Mouse (Mus musculus): ENCODE results near the gene Eps15l1. TPM values are rescaled to one million over a fixed set of nuclear protein-coding genes. Genes with fewer than 3 reads are reported as not detected.

Gene Eps15l1
- polyA plus RNA-seq, 1 experiment = 22.8 TPM

GRCm38 (mm10) chr8:72464211-72464610 lies 43.0 kb upstream of the Eps15l1 start:
- Histone ChIP-seq H3K27me3 (ENCODE audit: control insufficient read depth, insufficient read depth, insufficient read length) (no peaks in the 10 kb centered on the region), H3K4me2 (ENCODE audit: low read depth) (no peak overlapping the region), H3K79me2 (ENCODE audit: control insufficient read depth, insufficient read depth) (no peaks in the 10 kb centered on the region), H3K36me3 (ENCODE audit: control insufficient read depth, insufficient read depth) (peaks cover 29% of the 10 kb centered on the region), H3K4me3 (no peak overlapping the region), H3ac (ENCODE audit: control insufficient read depth, insufficient read length) (no peak overlapping the region)
- no peak for TF ChIP-seq TCF12 (IDR thresholded peaks at IDR 0.05; ENCODE audit: insufficient read depth, poor library complexity, severe bottlenecking)
- no peak for TF ChIP-seq MYOD1 (IDR thresholded peaks at IDR 0.05; ENCODE audit: control insufficient read depth in 1 of 3, insufficient read length in 2 of 3, low read depth in 2 of 3)
- TF ChIP-seq MYOG (IDR thresholded peaks at IDR 0.05; ENCODE audit: control insufficient read depth in 1 of 3, insufficient read depth in 1 of 3, insufficient read length in 2 of 3, low read depth in 2 of 3) = no peak
- no peak for TF ChIP-seq POLR2A (IDR thresholded peaks at IDR 0.05; ENCODE audit: insufficient read length, low read depth)
- no peak for TF ChIP-seq USF1 (IDR thresholded peaks at IDR 0.05; ENCODE audit: low read depth)
- TF ChIP-seq CEBPB (IDR thresholded peaks at IDR 0.05; ENCODE audit: insufficient read depth, poor library complexity, severe bottlenecking) = no peak
- TF ChIP-seq REST (IDR thresholded peaks at IDR 0.05; ENCODE audit: insufficient read depth, insufficient read length) = no peak
- no peak for TF ChIP-seq SRF (IDR thresholded peaks at IDR 0.05; ENCODE audit: control insufficient read depth, insufficient read length, low read depth)
- no peak for TF ChIP-seq E2F4 (IDR thresholded peaks at IDR 0.05; ENCODE audit: insufficient read depth)
- no peak for TF ChIP-seq MAX (IDR thresholded peaks at IDR 0.05; ENCODE audit: low read depth)
- TF ChIP-seq POLR2AphosphoS2 (IDR thresholded peaks at IDR 0.05; ENCODE audit: insufficient read length, low read depth) = no peak
- TF ChIP-seq TCF3 (IDR thresholded peaks at IDR 0.05; ENCODE audit: insufficient read length, low read depth) = no peak

- no peaks in the 10 kb centered on the region for H3K27me3 ChIP-seq (ENCODE audit: control insufficient read depth, insufficient read depth, insufficient read length)
- H3K4me2 ChIP-seq (ENCODE audit: low read depth) = no peak overlapping the region
- no peak overlapping the region for H3K4me3 ChIP-seq
- H3ac ChIP-seq (ENCODE audit: control insufficient read depth, insufficient read length) = no peak overlapping the region
- peaks cover 12% of the 10 kb centered on the region for H3K36me3 ChIP-seq (ENCODE audit: control insufficient read depth, insufficient read depth)
- no peak for TF ChIP-seq REST (IDR thresholded peaks at IDR 0.05; ENCODE audit: insufficient read depth, insufficient read length)
- TF ChIP-seq MYOG (IDR thresholded peaks at IDR 0.05; ENCODE audit: control insufficient read depth in 1 of 3, insufficient read depth in 1 of 3, insufficient read length in 2 of 3, low read depth in 2 of 3) = peak; percentile 84 to 99 (median 91)
- peak; percentile 68 for TF ChIP-seq TCF12 (IDR thresholded peaks at IDR 0.05; ENCODE audit: insufficient read depth, poor library complexity, severe bottlenecking)
- no peak for TF ChIP-seq POLR2A (IDR thresholded peaks at IDR 0.05; ENCODE audit: insufficient read length, low read depth)
- TF ChIP-seq E2F4 (IDR thresholded peaks at IDR 0.05; ENCODE audit: insufficient read depth) = no peak
- no peak for TF ChIP-seq POLR2AphosphoS2 (IDR thresholded peaks at IDR 0.05; ENCODE audit: insufficient read length, low read depth)
- TF ChIP-seq SRF (IDR thresholded peaks at IDR 0.05; ENCODE audit: control insufficient read depth, insufficient read length, low read depth) = peak; percentile 86
- TF ChIP-seq MYOD1 (IDR thresholded peaks at IDR 0.05; ENCODE audit: control insufficient read depth in 1 of 3, insufficient read length in 2 of 3, low read depth in 2 of 3) = peak; percentile 27 to 94 (median 94)
- peak; percentile 92 for TF ChIP-seq TCF3 (IDR thresholded peaks at IDR 0.05; ENCODE audit: insufficient read length, low read depth)
- no peak for TF ChIP-seq USF1 (IDR thresholded peaks at IDR 0.05; ENCODE audit: low read depth)
- no peak for TF ChIP-seq MAX (IDR thresholded peaks at IDR 0.05; ENCODE audit: low read depth)
- TF ChIP-seq CEBPB (IDR thresholded peaks at IDR 0.05; ENCODE audit: insufficient read depth, poor library complexity, severe bottlenecking) = no peak
- no peaks in the 10 kb centered on the region for H3K79me2 ChIP-seq (ENCODE audit: control insufficient read depth, insufficient read depth)
These were observed 38.7 kb upstream of the Eps15l1 start for GRCm38 (mm10) chr8:72459881-72460533.

GRCm38 (mm10) chr8:72458457-72458856 lies 37.2 kb upstream of the Eps15l1 start:
- TF ChIP-seq POLR2AphosphoS2 (IDR thresholded peaks at IDR 0.05; ENCODE audit: insufficient read length, low read depth) (peak; percentile 51), MYOD1 (IDR thresholded peaks at IDR 0.05; ENCODE audit: control insufficient read depth in 1 of 3, insufficient read length in 2 of 3, low read depth in 2 of 3) (no peak), MYOG (IDR thresholded peaks at IDR 0.05; ENCODE audit: control insufficient read depth in 1 of 3, insufficient read depth in 1 of 3, insufficient read length in 2 of 3, low read depth in 2 of 3) (peak in 1 of 3 experiments; percentile 36)
- no peaks in the 10 kb centered on the region for H3K27me3 ChIP-seq (ENCODE audit: control insufficient read depth, insufficient read depth, insufficient read length)
- peaks cover 4% of the 10 kb centered on the region for H3K36me3 ChIP-seq (ENCODE audit: control insufficient read depth, insufficient read depth)
- H3K4me2 ChIP-seq (ENCODE audit: low read depth) = no peak overlapping the region
- no peak overlapping the region for H3ac ChIP-seq (ENCODE audit: control insufficient read depth, insufficient read length)
- H3K79me2 ChIP-seq (ENCODE audit: control insufficient read depth, insufficient read depth) = no peaks in the 10 kb centered on the region
- no peak overlapping the region for H3K4me3 ChIP-seq

- H3K27me3 ChIP-seq (ENCODE audit: control insufficient read depth, insufficient read depth, insufficient read length) = no peaks in the 10 kb centered on the region
- H3ac ChIP-seq (ENCODE audit: control insufficient read depth, insufficient read length) = no peak overlapping the region
- no peak overlapping the region for H3K4me3 ChIP-seq
- TF ChIP-seq SRF (IDR thresholded peaks at IDR 0.05; ENCODE audit: control insufficient read depth, insufficient read length, low read depth) (no peak), CEBPB (IDR thresholded peaks at IDR 0.05; ENCODE audit: insufficient read depth, poor library complexity, severe bottlenecking) (no peak), TCF3 (IDR thresholded peaks at IDR 0.05; ENCODE audit: insufficient read length, low read depth) (peak; percentile 19), TCF12 (IDR thresholded peaks at IDR 0.05; ENCODE audit: insufficient read depth, poor library complexity, severe bottlenecking) (no peak), E2F4 (IDR thresholded peaks at IDR 0.05; ENCODE audit: insufficient read depth) (no peak), MYOG (IDR thresholded peaks at IDR 0.05; ENCODE audit: control insufficient read depth in 1 of 3, insufficient read depth in 1 of 3, insufficient read length in 2 of 3, low read depth in 2 of 3) (peak in 2 of 3 experiments; percentile 74 to 81), REST (IDR thresholded peaks at IDR 0.05; ENCODE audit: insufficient read depth, insufficient read length) (no peak), MAX (IDR thresholded peaks at IDR 0.05; ENCODE audit: low read depth) (no peak), USF1 (IDR thresholded peaks at IDR 0.05; ENCODE audit: low read depth) (no peak), POLR2A (IDR thresholded peaks at IDR 0.05; ENCODE audit: insufficient read length, low read depth) (no peak), MYOD1 (IDR thresholded peaks at IDR 0.05; ENCODE audit: control insufficient read depth in 1 of 3, insufficient read length in 2 of 3, low read depth in 2 of 3) (peak in 2 of 3 experiments; percentile 35 to 62), POLR2AphosphoS2 (IDR thresholded peaks at IDR 0.05; ENCODE audit: insufficient read length, low read depth) (no peak)
- H3K4me2 ChIP-seq (ENCODE audit: low read depth) = no peak overlapping the region
- H3K36me3 ChIP-seq (ENCODE audit: control insufficient read depth, insufficient read depth) = peaks cover 4% of the 10 kb centered on the region
- H3K79me2 ChIP-seq (ENCODE audit: control insufficient read depth, insufficient read depth) = no peaks in the 10 kb centered on the region
These were observed 36.5 kb upstream of the Eps15l1 start for GRCm38 (mm10) chr8:72457806-72458205.
